Mouse (Mus musculus) monocyte, adult 5-6 weeks (primary cell): Measurements from ENCODE around the gene Inpp5e. TPM values are rescaled to one million over a fixed set of nuclear protein-coding genes. Genes with fewer than 3 reads are reported as not detected.
"Not testable (repeated sequence)": the region's sequence is repeated elsewhere in the genome, so short reads cannot be mapped to it uniquely, and the experiment has no call there.

Experiments used
- ATAC-seq: fragments of 153-309, 156-312 bp; replicated peaks from 2 replicates; pipeline ENCODE4 v1.8.0; 2017; ENCODE audit warnings: mild to moderate bottlenecking; ENCODE audit not compliant: low TSS enrichment, insufficient number of reproducible peaks, severe bottlenecking, poor library complexity, low FRiP score
- total RNA-seq: library from RNA; stranded (forward); fragments of 200-1000, 200-491, 200-594 nt; gene quantifications from 3 replicates; pipeline ENCODE4 v1.2.3, GENCODE M21; 2017

Gene Inpp5e
- total RNA-seq, 1 experiment from 2014 or later = 6.1 TPM

DNA sequence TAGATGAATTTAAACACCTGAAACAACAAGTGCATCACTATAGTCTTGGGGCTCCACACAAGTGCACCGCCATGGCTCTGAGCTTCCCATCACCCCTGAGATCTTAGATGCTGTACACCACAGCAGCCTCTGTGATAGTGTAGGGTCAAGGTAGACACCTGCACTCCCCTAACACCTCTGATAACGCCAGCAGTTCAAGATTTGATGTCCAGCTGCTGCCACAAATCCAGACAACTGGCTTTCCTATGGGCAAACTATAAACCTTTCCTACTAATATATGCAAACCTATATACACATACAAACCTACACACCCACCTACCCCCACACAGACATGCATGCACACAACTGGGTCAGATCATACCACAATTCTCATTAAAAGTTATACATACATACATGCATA, 15.5 kb upstream of the Inpp5e start:
- no peak for ATAC-seq

DNA sequence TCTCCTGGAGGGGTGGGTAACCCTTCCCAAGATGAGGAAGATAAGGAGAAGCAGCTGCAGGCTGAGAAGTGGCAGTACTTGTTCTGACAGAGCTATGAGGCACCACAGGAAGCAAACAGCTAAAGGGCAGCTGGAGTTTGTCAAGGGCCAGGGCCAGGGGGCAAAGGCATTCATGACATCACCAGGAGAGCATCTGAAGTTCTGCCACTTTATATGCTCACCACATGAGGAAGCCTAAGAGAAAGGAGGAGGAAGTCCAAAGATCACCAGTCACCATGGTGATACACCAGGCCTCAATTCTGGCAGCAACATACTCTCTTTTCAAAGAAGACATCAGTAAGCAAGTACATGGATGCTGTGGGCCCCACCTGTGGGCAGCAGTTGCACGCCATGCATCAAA, 14.1 kb upstream of the Inpp5e start:
- no peak for ATAC-seq

GRCm38 (mm10) chr2:26421969-26422368, 13.0 kb upstream of the Inpp5e start:
- ATAC-seq = no peak

DNA sequence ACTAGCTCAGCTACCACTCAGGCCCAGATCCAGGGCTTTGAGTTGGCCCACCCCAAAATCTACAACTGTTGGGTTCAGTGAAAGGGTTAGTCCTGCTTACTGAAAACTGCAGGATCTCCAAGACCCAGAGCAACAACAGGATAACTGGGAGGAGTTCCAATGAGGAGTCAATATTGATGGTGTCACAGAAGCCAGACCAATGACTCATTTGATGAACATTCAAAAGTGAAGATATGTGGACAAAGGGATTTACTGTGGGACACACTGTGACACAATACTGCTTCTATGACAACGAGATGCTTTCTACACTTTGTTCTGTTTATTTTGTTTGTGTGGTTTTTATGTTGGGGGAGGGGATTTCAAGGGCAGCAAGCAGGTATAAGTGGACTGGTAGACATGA, 9.1 kb upstream of the Inpp5e start:
- ATAC-seq = no peak

DNA sequence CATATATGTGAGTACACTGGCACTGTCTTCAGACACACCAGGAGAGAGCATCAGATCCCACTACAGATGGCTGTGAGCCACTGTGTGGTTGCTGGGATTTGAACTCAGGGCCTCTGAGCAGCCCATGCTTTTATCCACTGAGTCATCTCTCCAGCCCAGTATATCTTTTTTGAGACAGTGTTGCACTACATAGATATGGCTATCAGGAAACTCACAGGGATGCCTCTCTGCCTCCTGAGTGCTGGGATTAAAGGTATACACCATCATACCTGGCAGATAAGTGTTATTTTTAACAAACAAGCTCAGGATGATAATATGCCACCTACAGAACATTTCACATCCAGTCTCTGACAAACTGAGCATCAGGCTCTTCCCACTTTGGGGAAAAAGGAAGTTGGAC, 8.1 kb upstream of the Inpp5e start:
- ATAC-seq = no peak

GRCm38 (mm10) chr2:26410931-26411411, 2.0 kb upstream of the Inpp5e start:
- ATAC-seq = no peak

- no peak for ATAC-seq
Observed at GRCm38 (mm10) chr2:26410091-26410490, 1.1 kb upstream of the Inpp5e start.

- no peak for ATAC-seq
Observed at GRCm38 (mm10) chr2:26409362-26409761, 359 bp upstream of the Inpp5e start.

DNA sequence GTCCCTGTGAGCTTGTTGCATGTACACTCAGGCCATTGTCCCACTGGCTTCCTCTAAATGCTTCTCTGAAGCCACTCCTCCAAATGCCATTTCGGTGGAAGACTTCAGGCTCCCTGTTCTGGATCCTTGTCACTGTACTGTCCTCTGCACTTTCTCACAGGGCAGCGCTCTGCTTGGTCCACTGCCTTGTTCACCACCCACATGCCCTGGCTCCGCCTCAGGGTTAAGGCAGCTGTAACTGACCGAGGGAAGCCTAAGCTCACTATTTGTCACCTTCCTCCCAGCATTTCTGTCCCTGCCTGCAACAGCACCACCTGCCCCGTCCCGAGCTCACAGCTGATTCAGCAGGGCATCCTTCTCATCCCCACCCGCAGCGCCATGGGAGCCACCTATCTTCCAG, 5.7 kb downstream of the Inpp5e start:
- no peak for ATAC-seq

DNA sequence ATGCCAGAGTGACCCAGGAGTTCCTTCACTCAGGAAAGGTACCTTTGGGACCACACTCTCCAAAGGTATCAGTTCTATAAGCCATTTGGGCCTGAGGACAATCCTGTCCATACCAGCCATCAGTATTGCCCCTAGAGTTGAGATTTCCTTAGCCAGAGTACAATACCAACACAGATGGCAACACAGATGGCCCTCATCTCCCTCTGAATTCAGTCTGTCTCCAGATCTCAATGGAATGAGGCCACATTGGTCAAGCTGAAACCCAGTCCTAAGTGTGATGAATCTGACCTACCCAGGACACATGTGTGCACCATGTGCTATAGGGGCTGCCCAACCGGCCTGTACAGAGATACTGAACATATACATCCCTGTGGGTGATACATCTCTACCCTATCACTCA, 6.7 kb downstream of the Inpp5e start:
- ATAC-seq = no peak

DNA sequence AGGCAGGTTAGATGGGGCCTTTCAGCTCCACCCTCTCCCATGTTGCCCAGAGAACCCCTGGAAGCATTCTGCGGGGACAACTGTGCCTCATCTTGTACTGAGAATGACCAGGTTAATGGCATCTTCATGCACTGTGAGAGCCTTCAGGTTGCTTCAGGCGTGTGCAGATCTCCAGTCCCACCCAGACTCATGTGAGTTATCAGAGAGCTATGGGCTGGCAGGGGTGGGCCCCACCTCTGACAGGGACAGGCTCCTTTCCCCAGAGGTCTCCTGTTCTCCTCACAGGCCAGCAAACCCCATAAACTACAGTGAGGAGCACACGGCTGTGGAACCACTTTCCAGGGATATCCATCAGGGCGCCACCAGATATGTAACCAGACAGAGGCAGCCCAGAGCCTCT, 8.0 kb downstream of the Inpp5e start:
- no peak for ATAC-seq

GRCm38 (mm10) chr2:26400296-26400695, 8.7 kb downstream of the Inpp5e start:
- ATAC-seq = no peak

DNA sequence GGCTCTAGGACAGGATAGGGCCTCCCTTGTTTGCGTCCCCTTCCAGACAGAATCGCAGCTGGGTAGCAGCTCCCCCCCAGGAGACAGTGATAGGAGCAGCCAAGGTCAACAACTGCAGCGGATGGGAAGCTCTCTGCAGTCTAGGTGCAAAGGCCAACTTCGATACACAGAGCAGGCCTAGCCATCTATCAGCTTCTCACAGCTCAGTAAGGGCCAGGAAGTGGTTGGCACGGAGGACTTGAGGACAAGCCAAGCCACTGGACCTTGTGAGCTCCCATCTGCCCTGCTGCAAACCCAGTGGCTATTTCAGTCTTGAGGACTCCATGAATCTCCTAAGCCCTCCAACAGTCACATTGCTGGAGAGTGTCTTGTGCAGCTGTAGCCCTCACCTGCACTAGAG, 9.4 kb downstream of the Inpp5e start:
- ATAC-seq = no peak

- no peak for ATAC-seq
Observed at GRCm38 (mm10) chr2:26398978-26399377, 10.0 kb downstream of the Inpp5e start.

GRCm38 (mm10) chr2:26391617-26392016, 17.4 kb downstream of the Inpp5e start:
- ATAC-seq = no peak

DNA sequence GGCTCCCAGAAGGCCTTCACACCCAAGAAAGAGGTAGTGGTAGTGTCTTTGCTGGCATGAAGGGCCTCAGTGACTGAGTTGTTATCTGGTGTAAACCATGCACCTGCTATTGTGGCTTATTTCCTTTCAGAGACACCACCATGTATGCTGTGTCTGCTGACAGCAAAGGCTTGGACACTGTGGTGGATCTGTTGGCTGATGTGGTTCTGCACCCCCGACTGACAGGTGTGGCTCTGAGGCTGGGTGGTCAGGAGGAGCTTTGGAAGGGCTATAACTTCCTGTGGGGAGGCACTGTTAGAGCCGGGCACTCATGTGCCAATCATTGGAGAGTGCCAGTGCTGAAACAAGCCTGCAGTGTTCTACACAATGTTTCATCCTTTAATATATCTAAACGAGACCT, 18.0 kb downstream of the Inpp5e start:
- no peak for ATAC-seq

GRCm38 (mm10) chr2:26389154-26389690, 19.8 kb downstream of the Inpp5e start, which contains the start of the genes Entr1 and Pmpca:
Gene Entr1 (minus strand): TSS chr2:26389316.
Gene Pmpca (plus strand): TSS chr2:26389339.
- ATAC-seq = 0 out of 2 replicates have a peak, but pooled peaks have one; percentile 25

GRCm38 (mm10) chr2:26388682-26389153, 20.3 kb downstream of the Inpp5e start:
- ATAC-seq = no peak

- ATAC-seq = no peak
Observed at GRCm38 (mm10) chr2:26387713-26388112, 21.3 kb downstream of the Inpp5e start.

DNA sequence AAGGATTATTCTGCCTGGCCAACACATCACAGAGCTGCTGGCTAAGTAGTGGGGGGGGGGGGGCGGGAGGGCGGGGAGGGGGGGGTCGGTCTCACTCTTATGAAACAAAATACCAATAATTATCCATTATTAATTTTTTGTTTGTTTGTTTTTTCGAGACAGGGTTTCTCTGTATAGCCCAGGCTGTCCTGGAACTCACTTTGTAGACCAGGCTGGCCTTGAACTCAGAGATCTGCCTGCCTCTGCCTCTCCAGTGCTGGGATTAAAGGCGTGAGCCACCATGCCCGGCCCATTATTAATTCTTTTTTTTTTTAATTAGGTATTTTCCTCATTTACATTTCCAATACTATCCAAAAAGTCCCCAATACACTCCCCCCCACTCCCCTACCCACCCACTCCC, 28.1 kb downstream of the Inpp5e start:
- not testable (repeated sequence) for ATAC-seq
